Mouse (Mus musculus): ENCODE data around the gene Fscn1.

DNA sequence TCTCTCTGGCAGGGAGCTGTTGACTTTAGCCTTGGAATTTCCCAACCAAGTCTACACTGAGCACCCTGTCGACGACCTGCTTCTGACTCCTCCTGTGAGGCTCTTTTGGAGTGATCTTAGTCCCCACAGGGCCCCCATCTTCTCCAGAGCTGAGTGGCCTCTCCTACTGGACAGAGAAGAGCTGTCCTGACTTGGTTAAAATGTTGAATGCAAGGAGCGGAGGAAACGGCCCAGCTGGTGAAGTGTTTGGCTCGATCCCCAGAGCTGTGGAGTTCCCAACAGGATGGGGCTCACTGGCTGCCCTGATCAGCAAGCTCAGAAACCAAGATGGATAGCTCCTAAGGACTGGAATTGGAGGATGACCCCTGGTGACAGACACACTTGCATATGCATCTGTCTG, 16.4 kb downstream of the Fscn1 start:
- TF ChIP-seq CTCF (IDR thresholded peaks at IDR 0.05; ENCODE audit: low read depth, low read length) (no peak), POLR2A (IDR thresholded peaks at IDR 0.05; ENCODE audit: extremely low read depth, insufficient read depth, low read length) (no peak)
